Mouse (Mus musculus): ENCODE data around the gene Ndufv1.

Gene Ndufv1

GRCm38 (mm10) chr19:4001752-4002151, 10.9 kb downstream of the Ndufv1 start:
- in situ Hi-C loops (cut with MboI): no loop called here

GRCm38 (mm10) chr19:4000949-4001525, 11.6 kb downstream of the Ndufv1 start:
- in situ Hi-C loops (cut with MboI): no loop called here

- in situ Hi-C loops (cut with MboI): no loop called here
Observed at GRCm38 (mm10) chr19:4000119-4000900, 12.3 kb downstream of the Ndufv1 start, which contains the start of the genes Nudt8 and Gm49405. Gene Nudt8, plus strand, starts transcription at chr19:4000580. Gene Gm49405, plus strand, starts transcription at chr19:4000626.

- in situ Hi-C loops (cut with MboI): no loop called here
Observed at GRCm38 (mm10) chr19:3999121-3999730, 13.4 kb downstream of the Ndufv1 start.

- in situ Hi-C loops (cut with MboI): no loop called here
Observed at GRCm38 (mm10) chr19:3998335-3998734, 14.3 kb downstream of the Ndufv1 start.

- in situ Hi-C loops (cut with MboI): no loop called here
Observed at GRCm38 (mm10) chr19:3997231-3997630, 15.4 kb downstream of the Ndufv1 start.

- in situ Hi-C loops (cut with MboI): no loop called here
Observed at GRCm38 (mm10) chr19:3996747-3997146, 15.9 kb downstream of the Ndufv1 start.

GRCm38 (mm10) chr19:3996106-3996505, 16.5 kb downstream of the Ndufv1 start:
- in situ Hi-C loops (cut with MboI): no loop called here

GRCm38 (mm10) chr19:3995505-3995904, 17.1 kb downstream of the Ndufv1 start:
- in situ Hi-C loops (cut with MboI): no loop called here

GRCm38 (mm10) chr19:3994932-3995331, 17.7 kb downstream of the Ndufv1 start:
- in situ Hi-C loops (cut with MboI): no loop called here

GRCm38 (mm10) chr19:3992416-3992815, 20.2 kb downstream of the Ndufv1 start, which contains the start of gene Tbx10:
Gene Tbx10, plus strand, starts transcription at chr19:3992752.
- in situ Hi-C loops (cut with MboI): no loop called here

- in situ Hi-C loops (cut with MboI): no loop called here
Observed at GRCm38 (mm10) chr19:3991966-3992365, 20.6 kb downstream of the Ndufv1 start.

GRCm38 (mm10) chr19:3991562-3991961, 21.0 kb downstream of the Ndufv1 start:
- in situ Hi-C loops (cut with MboI): no loop called here

GRCm38 (mm10) chr19:3990804-3991203, 21.8 kb downstream of the Ndufv1 start:
- in situ Hi-C loops (cut with MboI): no loop called here

GRCm38 (mm10) chr19:3988750-3989149, 23.9 kb downstream of the Ndufv1 start:
- in situ Hi-C loops (cut with MboI): no loop called here

GRCm38 (mm10) chr19:3988066-3988465, 24.5 kb downstream of the Ndufv1 start:
- in situ Hi-C loops (cut with MboI): no loop called here

- in situ Hi-C loops (cut with MboI): no loop called here
Observed at GRCm38 (mm10) chr19:3986334-3986733, 26.3 kb downstream of the Ndufv1 start, which contains the start of gene Acy3. Gene Acy3, plus strand, starts transcription at chr19:3986570.

GRCm38 (mm10) chr19:3985261-3985681, 27.3 kb downstream of the Ndufv1 start:
- in situ Hi-C loops (cut with MboI): no loop called here

- in situ Hi-C loops (cut with MboI): no loop called here
Observed at GRCm38 (mm10) chr19:3983527-3984200, 28.9 kb downstream of the Ndufv1 start.

- in situ Hi-C loops (cut with MboI): no loop called here
Observed at GRCm38 (mm10) chr19:3980917-3981316, 31.7 kb downstream of the Ndufv1 start.

GRCm38 (mm10) chr19:3980309-3980708, 32.3 kb downstream of the Ndufv1 start:
- in situ Hi-C loops (cut with MboI): no loop called here

- in situ Hi-C loops (cut with MboI): no loop called here
Observed at GRCm38 (mm10) chr19:3975866-3976265, 36.7 kb downstream of the Ndufv1 start.
